Mouse (Mus musculus) ovary, adult 18-20 months (tissue): ENCODE data around the gene Ccdc54.

ENCODE experiments used
- DNase-seq: peaks from one replicate; pipeline ENCODE4 v3.0.0; 2022; ENCODE audit warnings: low spot score, mixed read lengths

Gene Ccdc54

GRCm38 (mm10) chr16:50542554-50543333 lies 48.2 kb downstream of the Ccdc54 start:
- no peak for DNase-seq
